Mouse (Mus musculus) brain, embryonic 14.5 days (tissue): ENCODE data around the gene Actl11.

Experiments used
- CTCF ChIP-seq: fragments of 200-500 bp; IDR thresholded peaks from 2 replicates; pipeline ENCODE4 v1.5.1; 2012; ENCODE audit warnings: inconsistent platforms, mild to moderate bottlenecking, moderate library complexity, borderline replicate concordance; ENCODE audit not compliant: insufficient read depth, insufficient read length; ENCODE audit errors: extremely low read depth
- POLR2A ChIP-seq: fragments of 200-500 bp; IDR thresholded peaks from 2 replicates; pipeline ENCODE4 v1.6.1; 2012; ENCODE audit warnings: mild to moderate bottlenecking, inconsistent platforms, borderline replicate concordance; ENCODE audit not compliant: poor library complexity, insufficient read depth, insufficient read length, severe bottlenecking; ENCODE audit errors: extremely low read depth

GRCm38 (mm10) chr9:107900840-107901626 is 27.2 kb upstream of the Actl11 start:
- TF ChIP-seq CTCF (peak; percentile 79), POLR2A (no peak)
